Mouse (Mus musculus) embryonic fibroblast, embryonic 13.5 days (primary cell): ENCODE measurements at regions not wholly inside any gene's neighbourhood (a gene's known extent, or its start where the extent isn't known, plus 50 kb on each side); places are given as distances from the start of the nearest gene placed in this dataset.

Experiments
- CTCF ChIP-seq: IDR thresholded peaks from 2 replicates; pipeline ENCODE4 v1.5.1; 2011; ENCODE audit warnings: mild to moderate bottlenecking, control low read depth, low read length, moderate library complexity, borderline replicate concordance; ENCODE audit not compliant: insufficient read depth
- POLR2A ChIP-seq: IDR thresholded peaks from 2 replicates; pipeline ENCODE4 v1.6.1; 2011; ENCODE audit warnings: low read depth, mild to moderate bottlenecking, control low read depth, low read length, moderate library complexity

- TF ChIP-seq CTCF (no peak), POLR2A (no peak)
Observed at GRCm38 (mm10) chr10:84080236-84080635, 357.6 kb downstream of the 1500009L16Rik start.
